Mouse (Mus musculus): ENCODE data around the gene Cdc37l1.
"Not testable (repeated sequence)": the region's sequence is repeated elsewhere in the genome, so short reads cannot be mapped to it uniquely, and the experiment has no call there.

GRCm38 (mm10) chr19:29000321-29000720 is 10.2 kb downstream of the Cdc37l1 start:
- TF ChIP-seq CTCF (IDR thresholded peaks at IDR 0.05; ENCODE audit: control insufficient read depth, insufficient read depth, low read length); POLR2A (IDR thresholded peaks at IDR 0.05; ENCODE audit: borderline replicate concordance, control insufficient read depth, low read depth, low read length): not testable (repeated sequence)

Measured in bone marrow, adult 2 months (tissue).